Mouse (Mus musculus) kidney, embryonic 15.5 days (tissue): ENCODE measurements around the gene Keg1. TPM values are rescaled to one million over a fixed set of nuclear protein-coding genes. Genes with fewer than 3 reads are reported as not detected.
"Not testable (repeated sequence)": the region's sequence is repeated elsewhere in the genome, so short reads cannot be mapped to it uniquely, and the experiment has no call there.

Experiments used
- ATAC-seq: fragments of 200-750 bp; cut with Nextera tagmentation; replicated peaks from 2 replicates; pipeline ENCODE4 v1.8.0; 2017; ENCODE audit warnings: moderate TSS enrichment; ENCODE audit not compliant: low FRiP score
- H3K27ac ChIP-seq: fragments of 300-500 bp; sonication (generic); 2 replicates; pipeline ENCODE4 v1.5.1; 2015; ENCODE audit warnings: mild to moderate bottlenecking, inconsistent platforms
- H3K27me3 ChIP-seq: fragments of 300-500 bp; sonication (generic); 2 replicates; pipeline ENCODE4 v1.6.1; 2015; ENCODE audit warnings: inconsistent platforms
- H3K36me3 ChIP-seq: fragments of 300-500 bp; sonication (generic); 2 replicates; pipeline ENCODE4 v1.6.1; 2015; ENCODE audit warnings: inconsistent platforms
- H3K4me1 ChIP-seq: fragments of 300-500 bp; sonication (generic); 2 replicates; pipeline ENCODE4 v1.6.1; 2015; ENCODE audit warnings: inconsistent platforms
- H3K4me2 ChIP-seq: fragments of 300-500 bp; sonication (generic); 2 replicates; pipeline ENCODE4 v1.6.1; 2015; ENCODE audit warnings: moderate library complexity, mild to moderate bottlenecking, inconsistent platforms
- H3K4me3 ChIP-seq: fragments of 300-500 bp; sonication (generic); replicated peaks from 2 replicates; pipeline ENCODE4 v1.5.1; 2015; ENCODE audit warnings: mild to moderate bottlenecking, inconsistent platforms
- H3K9ac ChIP-seq: fragments of 300-500 bp; sonication (generic); 2 replicates; pipeline ENCODE4 v1.6.1; 2015; ENCODE audit warnings: mild to moderate bottlenecking, inconsistent platforms
- H3K9me3 ChIP-seq: fragments of 300-500 bp; sonication (generic); replicated peaks from 2 replicates; pipeline ENCODE4 v1.6.1; 2016; ENCODE audit warnings: inconsistent platforms
- WGBS: fragments of 180-500 bp; shearing (Covaris S2); methylation state at CpG from one replicate; pipeline ENCODE4 v1.1.7; 2015; ENCODE audit warnings: mixed read lengths; 5-methylcytosine and 5-hydroxymethylcytosine counted together
- polyA plus RNA-seq: library from polyadenylated mRNA; unstranded; fragments of >200 nt; fragmentation: Nextera tagmentation; extraction: Ambion mirVana; gene quantifications from 2 replicates; pipeline ENCODE4 v1.2.1, GENCODE M21; 2015

The Keg1 gene
- polyA plus RNA-seq = 57.5 and 58.1 TPM in 2 replicates

DNA sequence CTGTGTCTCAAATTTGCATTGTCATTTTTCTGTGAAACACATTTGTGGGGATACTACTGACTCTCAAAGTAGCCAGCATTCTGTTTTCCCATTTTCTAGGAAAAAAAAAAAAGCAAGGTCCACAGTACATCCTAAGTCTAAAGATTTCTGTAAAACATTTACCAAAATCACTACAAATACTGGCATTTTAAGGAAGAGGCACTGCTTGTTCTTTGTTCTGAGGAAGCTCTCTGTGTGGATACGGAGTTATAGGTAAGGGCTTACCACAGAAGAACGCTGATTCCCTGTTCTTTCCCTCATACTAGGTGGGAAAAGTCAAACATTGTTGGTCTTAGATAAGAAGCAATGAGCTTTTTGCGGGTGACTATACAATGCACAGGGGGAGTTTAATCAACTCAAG is at the start of gene Keg1:
TSS of gene Keg1 (plus strand) at position 197 of the 400 bp plus-strand sequence.
- H3K4me3 ChIP-seq = no peak within 1 kb of the TSS

DNA sequence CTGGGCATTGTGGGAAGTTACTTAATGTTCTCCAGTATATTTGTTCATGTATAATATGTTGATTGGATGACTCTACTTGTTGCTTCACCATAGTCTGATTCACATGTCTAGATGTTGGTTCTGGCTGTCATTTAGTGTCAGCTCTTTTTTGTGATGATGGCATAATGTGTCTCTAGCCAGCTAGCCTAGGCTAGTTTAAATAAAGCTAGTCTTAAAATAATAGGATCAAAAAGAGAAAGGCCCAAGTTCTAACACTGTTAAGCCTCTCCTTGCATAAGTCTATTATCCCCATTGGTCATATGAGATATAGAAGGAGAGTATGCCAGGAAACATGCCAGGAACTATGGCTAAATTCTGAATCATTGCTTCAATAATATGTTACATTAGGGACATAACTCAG is 46.1 kb upstream of the Keg1 start:
- Histone ChIP-seq H3K27ac (no peak overlapping the region), H3K4me1 (no peaks in the 10 kb centered on the region), H3K36me3 (no peaks in the 10 kb centered on the region), H3K9me3 (no peaks in the 10 kb centered on the region), H3K4me2 (no peak overlapping the region), H3K27me3 (no peaks in the 10 kb centered on the region), H3K4me3 (no peak overlapping the region), H3K9ac (no peak overlapping the region)
- no peak for ATAC-seq

More for the DNA sequence above, at the start of gene Keg1:
- no peak within 1 kb of the TSS for H3K27ac ChIP-seq
- no peaks in the 10 kb centered on the region for H3K4me1 ChIP-seq
- ATAC-seq = 0 out of 2 replicates have a peak, but pooled peaks have one; percentile 40
- no peak within 1 kb of the TSS for H3K4me2 ChIP-seq
- no peaks in the 10 kb centered on the region for H3K27me3 ChIP-seq
- H3K36me3 ChIP-seq = no peaks in the 10 kb centered on the region
- H3K9me3 ChIP-seq = no peaks in the 10 kb centered on the region
- no peak within 1 kb of the TSS for H3K9ac ChIP-seq
- WGBS = 72% methylated on average over 3 of the region's 3 CpGs

DNA sequence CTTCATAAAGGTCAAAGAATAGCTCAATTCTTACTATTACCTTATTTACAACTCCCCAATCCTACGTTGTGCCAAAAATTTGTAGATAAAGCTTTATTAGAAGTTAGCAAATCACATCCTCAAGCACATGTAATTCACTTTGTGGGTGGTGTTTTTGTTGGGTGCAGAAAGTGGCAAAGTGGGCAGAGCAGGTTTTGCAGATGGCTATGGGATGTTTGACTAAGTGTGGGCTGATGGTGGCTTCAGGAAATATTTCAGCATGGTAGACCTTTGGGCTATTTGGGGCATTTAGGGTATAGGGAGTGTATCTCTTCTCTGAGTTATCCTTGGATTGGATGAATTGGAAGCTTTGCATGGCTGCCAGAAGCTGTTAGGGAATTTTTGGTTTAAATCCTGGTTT is 29.4 kb upstream of the Keg1 start:
- 70% methylated on average over 1 of the region's 1 CpGs for WGBS
- Histone ChIP-seq H3K27ac (no peak overlapping the region), H3K27me3 (no peaks in the 10 kb centered on the region), H3K4me1 (no peaks in the 10 kb centered on the region), H3K4me2 (no peak overlapping the region), H3K36me3 (no peaks in the 10 kb centered on the region), H3K4me3 (no peak overlapping the region), H3K9me3 (peaks cover 5% of the 10 kb centered on the region; the same call in 1 of the 2 replicates), H3K9ac (no peak overlapping the region)
- no peak for ATAC-seq

DNA sequence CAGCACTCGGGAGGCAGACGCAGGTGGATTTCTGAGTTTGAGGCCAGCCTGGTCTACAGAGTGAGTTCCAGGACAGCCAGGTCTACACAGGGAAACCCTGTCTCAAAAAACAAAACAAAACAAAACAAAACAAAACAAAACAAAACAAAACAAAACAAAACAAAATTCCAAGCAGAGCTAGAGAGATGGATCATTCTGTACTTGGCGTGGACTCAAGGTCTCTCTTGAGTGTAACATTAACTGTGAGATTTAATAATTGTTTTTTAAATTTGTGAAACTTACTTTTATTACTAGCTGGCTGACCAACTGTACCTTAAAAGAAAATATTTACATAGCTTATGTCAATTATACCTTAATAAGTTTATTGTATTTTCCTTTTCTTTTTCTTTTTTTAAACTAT is 27.0 kb upstream of the Keg1 start:
- H3K4me3 ChIP-seq, H3K9ac ChIP-seq, H3K4me2 ChIP-seq, H3K9me3 ChIP-seq, H3K4me1 ChIP-seq, H3K36me3 ChIP-seq, H3K27me3 ChIP-seq, H3K27ac ChIP-seq, ATAC-seq: not testable (repeated sequence)
- WGBS = 95% methylated on average over 3 of the region's 3 CpGs

DNA sequence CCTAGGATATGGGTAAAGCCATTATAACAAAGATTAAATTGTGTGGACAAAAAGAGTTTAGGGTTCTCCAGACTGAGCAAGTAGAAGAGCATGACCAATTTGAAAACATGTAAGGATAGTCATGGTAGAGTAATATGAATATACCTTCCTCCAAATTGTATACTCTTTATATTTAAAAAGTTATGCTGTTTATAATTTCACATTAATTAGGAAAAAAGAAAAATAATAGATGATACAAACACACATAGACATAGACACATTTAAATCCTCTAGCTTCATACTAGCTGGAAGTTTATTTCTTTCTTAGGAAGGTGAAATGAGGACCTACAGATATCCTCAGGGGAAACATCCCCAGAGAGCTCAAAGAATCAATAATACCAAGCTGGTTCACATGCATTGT is 25.4 kb upstream of the Keg1 start, which contains the start of gene Olfr1442:
TSS of gene Olfr1442 (plus strand) at position 301 of the 400 bp plus-strand sequence.
- no peaks in the 10 kb centered on the region for H3K4me1 ChIP-seq
- H3K9me3 ChIP-seq = no peaks in the 10 kb centered on the region
- no peak within 1 kb of the TSS for H3K9ac ChIP-seq
- no peak within 1 kb of the TSS for H3K27ac ChIP-seq
- H3K27me3 ChIP-seq = no peaks in the 10 kb centered on the region
- ATAC-seq = no peak
- H3K4me2 ChIP-seq = no peak within 1 kb of the TSS
- H3K36me3 ChIP-seq = no peaks in the 10 kb centered on the region
- H3K4me3 ChIP-seq = no peak within 1 kb of the TSS

DNA sequence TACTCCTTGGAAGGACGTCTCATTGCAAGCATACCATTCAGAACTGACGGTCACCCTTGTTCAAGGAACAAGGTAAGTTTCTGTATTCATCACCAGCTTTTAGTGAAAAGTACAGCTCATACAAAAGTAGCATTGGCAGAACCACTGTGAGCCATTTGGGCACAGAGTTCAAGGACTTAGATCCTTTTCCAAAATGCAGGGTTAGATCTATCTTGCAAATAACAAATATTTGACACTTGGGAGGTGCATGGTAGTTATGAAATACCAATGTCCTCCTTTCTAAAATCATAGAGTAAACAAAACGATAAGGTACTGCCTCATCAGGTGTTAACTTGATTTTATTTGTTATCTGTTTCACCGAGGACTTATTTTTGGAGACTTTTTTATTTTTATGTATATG is 24.5 kb upstream of the Keg1 start:
- Histone ChIP-seq H3K4me1 (no peaks in the 10 kb centered on the region), H3K9ac (no peak overlapping the region), H3K9me3 (no peaks in the 10 kb centered on the region), H3K27ac (no peak overlapping the region), H3K27me3 (no peaks in the 10 kb centered on the region), H3K36me3 (no peaks in the 10 kb centered on the region), H3K4me2 (no peak overlapping the region), H3K4me3 (no peak overlapping the region)
- ATAC-seq = no peak
- 88% methylated on average over 4 of the region's 4 CpGs for WGBS

DNA sequence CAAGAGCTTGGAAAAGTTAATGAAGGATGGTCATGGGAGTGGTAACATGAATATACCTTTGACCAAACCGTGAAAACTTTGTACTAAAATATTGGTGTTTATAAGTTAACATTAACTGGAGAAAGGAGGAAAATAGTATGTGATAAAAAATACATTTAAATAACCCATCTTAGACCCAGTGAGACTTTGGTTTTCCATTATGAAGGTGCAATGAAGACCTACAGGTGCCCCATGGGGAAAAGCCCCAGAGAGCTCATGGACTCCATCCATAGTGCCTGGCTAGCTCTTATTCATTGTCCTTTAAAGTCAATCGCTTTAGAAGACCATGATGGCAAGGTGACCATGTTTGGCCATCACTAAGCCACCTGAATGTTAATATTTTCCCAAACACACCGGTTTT is 17.8 kb upstream of the Keg1 start, which contains the start of gene Olfr1443:
TSS of gene Olfr1443 (plus strand) at position 301 of the 400 bp plus-strand sequence.
- no peaks in the 10 kb centered on the region for H3K9me3 ChIP-seq
- no peak within 1 kb of the TSS for H3K27ac ChIP-seq
- H3K4me3 ChIP-seq = no peak within 1 kb of the TSS
- no peak for ATAC-seq
- no peak within 1 kb of the TSS for H3K9ac ChIP-seq
- H3K4me1 ChIP-seq = no peaks in the 10 kb centered on the region
- 69% methylated on average over 3 of the region's 3 CpGs for WGBS
- H3K36me3 ChIP-seq = no peaks in the 10 kb centered on the region
- H3K27me3 ChIP-seq = no peaks in the 10 kb centered on the region
- no peak within 1 kb of the TSS for H3K4me2 ChIP-seq

DNA sequence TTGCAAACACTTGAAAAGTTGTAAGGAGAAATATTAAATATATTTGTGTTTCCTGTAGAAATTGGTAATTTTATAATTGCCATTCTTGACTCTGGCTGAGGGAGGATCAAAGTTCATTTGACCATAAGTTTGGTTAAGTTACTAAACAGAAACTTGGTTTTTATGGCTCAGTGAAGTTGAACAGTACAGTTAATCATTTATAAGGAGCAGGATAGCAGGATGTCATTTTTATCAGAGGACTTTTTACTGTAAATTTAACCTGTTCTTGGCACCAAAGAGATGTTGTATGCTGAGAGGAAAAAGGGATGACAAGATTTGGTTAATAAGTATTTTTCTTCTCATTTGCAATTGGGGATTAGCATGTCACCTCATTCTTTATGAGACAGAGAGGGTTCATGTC is 10.9 kb upstream of the Keg1 start:
- no peaks in the 10 kb centered on the region for H3K9me3 ChIP-seq
- no peaks in the 10 kb centered on the region for H3K36me3 ChIP-seq
- peak; percentile 54 for ATAC-seq
- H3K4me3 ChIP-seq = no peak overlapping the region
- H3K4me1 ChIP-seq = no peaks in the 10 kb centered on the region
- no peak overlapping the region for H3K9ac ChIP-seq
- H3K4me2 ChIP-seq = no peak overlapping the region
- H3K27ac ChIP-seq = no peak overlapping the region
- no peaks in the 10 kb centered on the region for H3K27me3 ChIP-seq

DNA sequence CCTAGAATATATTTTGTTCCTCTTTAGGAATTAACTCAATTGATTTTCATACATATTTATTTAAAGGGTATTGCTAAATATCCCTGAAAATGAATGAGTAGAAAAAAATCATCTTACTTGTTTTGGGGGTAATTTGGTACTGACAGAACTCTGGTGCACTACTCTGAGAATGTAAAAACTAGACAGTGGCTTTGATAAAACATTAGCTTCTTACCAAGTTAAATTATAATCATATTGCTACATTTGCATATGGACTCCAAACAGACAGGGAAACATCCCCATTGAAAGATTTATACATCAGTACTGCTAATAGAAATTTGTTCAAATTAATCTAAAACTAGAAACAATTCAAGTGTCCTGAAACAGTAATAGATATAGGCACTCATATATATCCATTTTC is 10.4 kb upstream of the Keg1 start:
- H3K4me2 ChIP-seq = no peak overlapping the region
- no peak overlapping the region for H3K4me3 ChIP-seq
- H3K9me3 ChIP-seq = no peaks in the 10 kb centered on the region
- no peaks in the 10 kb centered on the region for H3K4me1 ChIP-seq
- H3K27me3 ChIP-seq = no peaks in the 10 kb centered on the region
- H3K27ac ChIP-seq = no peak overlapping the region
- ATAC-seq = no peak
- H3K36me3 ChIP-seq = no peaks in the 10 kb centered on the region
- H3K9ac ChIP-seq = no peak overlapping the region

DNA sequence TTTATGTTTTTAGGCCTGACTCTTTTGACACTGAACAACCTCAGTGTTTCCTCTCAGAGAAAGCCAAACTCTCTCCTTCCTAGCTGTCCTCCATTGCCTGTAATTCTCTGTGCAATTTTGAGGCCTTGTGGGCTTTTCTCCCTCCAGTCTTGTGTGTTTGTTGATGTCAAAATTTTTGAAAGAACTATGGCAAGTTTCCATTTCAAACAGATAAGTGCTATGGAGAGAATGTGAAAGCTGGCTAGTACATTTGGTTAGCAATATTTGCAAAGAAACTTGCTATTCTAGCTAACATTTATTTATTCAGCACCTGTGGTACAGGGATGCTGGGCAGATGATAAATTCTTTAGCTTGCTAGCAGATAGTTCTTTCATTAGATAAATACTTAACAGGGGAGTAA is 635 bp downstream of the Keg1 start:
- Histone ChIP-seq H3K36me3 (no peaks in the 10 kb centered on the region), H3K4me2 (no peak overlapping the region), H3K27me3 (no peaks in the 10 kb centered on the region), H3K27ac (no peak overlapping the region), H3K4me1 (no peaks in the 10 kb centered on the region), H3K9ac (no peak overlapping the region), H3K4me3 (no peak overlapping the region), H3K9me3 (no peaks in the 10 kb centered on the region)
- no peak for ATAC-seq

DNA sequence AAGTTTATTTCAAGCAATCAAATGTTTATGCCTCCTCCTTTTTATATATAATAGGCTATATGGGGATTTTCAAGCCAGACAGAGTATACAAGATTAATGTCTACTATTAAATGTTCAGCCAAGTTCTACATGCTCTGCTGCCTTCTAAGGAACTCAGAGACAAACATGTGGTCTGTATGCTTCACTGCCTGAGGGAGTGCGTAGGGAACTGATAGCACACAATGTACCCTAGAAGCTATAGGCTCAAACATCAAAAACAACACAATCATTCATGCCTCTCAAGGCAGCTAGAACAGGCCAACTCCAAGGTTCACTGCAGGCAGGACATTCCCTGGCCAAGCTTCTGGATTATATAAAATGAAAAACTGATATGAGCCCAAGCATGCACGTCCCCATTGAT is 12.9 kb downstream of the Keg1 start:
- no peaks in the 10 kb centered on the region for H3K36me3 ChIP-seq
- no peak overlapping the region for H3K4me2 ChIP-seq
- H3K9me3 ChIP-seq = no peaks in the 10 kb centered on the region
- no peaks in the 10 kb centered on the region for H3K27me3 ChIP-seq
- no peaks in the 10 kb centered on the region for H3K4me1 ChIP-seq
- ATAC-seq = peak; percentile 82
- H3K9ac ChIP-seq = no peak overlapping the region
- 41% methylated on average over 2 of the region's 2 CpGs for WGBS
- H3K27ac ChIP-seq = no peak overlapping the region
- no peak overlapping the region for H3K4me3 ChIP-seq

DNA sequence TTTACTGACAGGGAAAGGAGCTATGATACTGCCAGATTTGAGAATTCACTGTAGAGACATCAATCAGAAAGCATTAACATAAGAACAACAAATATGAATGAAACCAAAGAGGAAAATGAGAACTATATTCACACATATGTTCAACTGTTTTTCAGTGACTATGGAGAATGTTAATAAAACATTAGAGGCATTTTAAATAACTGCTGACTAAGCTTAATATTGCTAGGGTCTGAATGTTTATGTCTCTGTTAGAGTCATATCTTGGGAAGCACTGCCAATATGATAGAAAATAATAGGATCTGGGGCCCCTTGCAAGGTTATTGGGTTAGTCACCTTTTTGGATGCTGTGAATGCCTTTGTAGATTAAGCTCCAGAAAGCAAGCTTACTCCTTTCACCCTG is 13.4 kb downstream of the Keg1 start:
- Histone ChIP-seq H3K36me3 (no peaks in the 10 kb centered on the region), H3K4me1 (no peaks in the 10 kb centered on the region), H3K9me3 (no peaks in the 10 kb centered on the region), H3K9ac (no peak overlapping the region), H3K27me3 (no peaks in the 10 kb centered on the region), H3K27ac (no peak overlapping the region), H3K4me2 (no peak overlapping the region), H3K4me3 (no peak overlapping the region)
- no peak for ATAC-seq

DNA sequence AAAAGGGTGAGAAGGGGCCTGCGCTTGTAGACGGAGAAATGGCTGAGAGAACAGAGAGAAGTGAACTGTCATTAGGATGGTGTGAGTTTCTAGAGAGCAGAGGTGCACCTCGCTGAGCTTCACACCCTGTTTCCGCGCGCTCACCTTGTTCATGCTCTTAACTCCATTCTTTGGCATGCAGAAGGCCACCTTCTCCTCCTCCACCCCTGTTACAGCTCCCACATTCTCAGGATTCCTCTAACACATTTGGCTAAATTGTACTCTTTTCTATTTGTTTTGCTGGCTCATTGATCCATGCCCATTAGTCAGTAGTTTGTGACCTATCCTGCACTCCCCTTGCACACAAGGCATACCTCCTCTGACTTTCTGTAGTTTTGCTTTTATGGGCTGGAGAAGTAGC is 23.6 kb downstream of the Keg1 start:
- H3K4me1 ChIP-seq = 0 out of 2 replicates have a peak, but pooled peaks cover 7% of the 10 kb centered on the region
- no peaks in the 10 kb centered on the region for H3K9me3 ChIP-seq
- peak; percentile 54; the same call in 1 of the 2 replicates for ATAC-seq
- H3K36me3 ChIP-seq = no peaks in the 10 kb centered on the region
- no peak overlapping the region for H3K4me3 ChIP-seq
- no peak overlapping the region for H3K4me2 ChIP-seq
- no peaks in the 10 kb centered on the region for H3K27me3 ChIP-seq
- WGBS = 72% methylated on average over 6 of the region's 6 CpGs
- H3K9ac ChIP-seq = no peak overlapping the region
- no peak overlapping the region for H3K27ac ChIP-seq
